Mouse (Mus musculus) limb, embryonic 11.5 days (tissue): ENCODE measurements around the gene Kif22. TPM values are rescaled to one million over a fixed set of nuclear protein-coding genes. Genes with fewer than 3 reads are reported as not detected.
"Not testable (repeated sequence)": the region's sequence is repeated elsewhere in the genome, so short reads cannot be mapped to it uniquely, and the experiment has no call there.

Source experiments
- ATAC-seq: fragments of 200-750 bp; cut with Nextera tagmentation; 2 replicates; pipeline ENCODE4 v1.8.0; 2017; ENCODE audit warnings: low read depth; ENCODE audit not compliant: insufficient number of reproducible peaks, low FRiP score, low TSS enrichment
- DNase-seq: peaks from one replicate; pipeline ENCODE4 v3.0.0-alpha.2; 2015; ENCODE audit warnings: low spot score
- H3K27ac ChIP-seq: fragments of 300-500 bp; sonication (generic); replicated peaks from 2 replicates; pipeline ENCODE4 v1.5.1; 2014; ENCODE audit warnings: low read depth, mild to moderate bottlenecking, low read length
- H3K27me3 ChIP-seq: fragments of 300-500 bp; sonication (generic); 2 replicates; pipeline ENCODE4 v1.6.1; 2014; ENCODE audit warnings: mild to moderate bottlenecking, low read length, mixed read lengths; ENCODE audit not compliant: control insufficient read depth, insufficient read depth
- H3K36me3 ChIP-seq: fragments of 300-500 bp; sonication (generic); 2 replicates; pipeline ENCODE4 v1.6.1; 2014; ENCODE audit warnings: mild to moderate bottlenecking, low read length, moderate library complexity, mixed read lengths; ENCODE audit not compliant: control insufficient read depth, insufficient read depth
- H3K4me1 ChIP-seq: fragments of 300-500 bp; sonication (generic); 2 replicates; pipeline ENCODE4 v1.6.1; 2014; ENCODE audit warnings: low read length, mixed read lengths; ENCODE audit not compliant: control insufficient read depth, insufficient read depth
- H3K4me2 ChIP-seq: fragments of 300-500 bp; sonication (generic); 2 replicates; pipeline ENCODE4 v1.6.1; 2014; ENCODE audit warnings: low read depth, mild to moderate bottlenecking, moderate library complexity; ENCODE audit not compliant: severe bottlenecking
- H3K4me3 ChIP-seq: fragments of 300-500 bp; sonication (generic); 2 replicates; pipeline ENCODE4 v1.5.1; 2014; ENCODE audit warnings: low read depth, low read length
- H3K9ac ChIP-seq: fragments of 300-500 bp; sonication (generic); 2 replicates; pipeline ENCODE4 v1.6.1; 2014; ENCODE audit warnings: mild to moderate bottlenecking, low read length
- H3K9me3 ChIP-seq: fragments of 300-500 bp; sonication (generic); 2 replicates; pipeline ENCODE4 v1.6.1; 2016; ENCODE audit warnings: low read length; ENCODE audit not compliant: control insufficient read depth
- WGBS: fragments of 180-500 bp; shearing (Covaris S2); extraction: QIAGEN DNeasy Blood & Tissue Kit; methylation state at CpG from one replicate; pipeline ENCODE4 v1.1.7; 2014; 5-methylcytosine and 5-hydroxymethylcytosine counted together
- polyA plus RNA-seq: library from polyadenylated mRNA; unstranded; fragments of >200 nt; fragmentation: Nextera tagmentation; extraction: Ambion mirVana; gene quantifications from 2 replicates; pipeline ENCODE4 v1.2.1, GENCODE M21; 2014

Kif22 gene
- polyA plus RNA-seq: 196 and 199 TPM in 2 replicates

DNA sequence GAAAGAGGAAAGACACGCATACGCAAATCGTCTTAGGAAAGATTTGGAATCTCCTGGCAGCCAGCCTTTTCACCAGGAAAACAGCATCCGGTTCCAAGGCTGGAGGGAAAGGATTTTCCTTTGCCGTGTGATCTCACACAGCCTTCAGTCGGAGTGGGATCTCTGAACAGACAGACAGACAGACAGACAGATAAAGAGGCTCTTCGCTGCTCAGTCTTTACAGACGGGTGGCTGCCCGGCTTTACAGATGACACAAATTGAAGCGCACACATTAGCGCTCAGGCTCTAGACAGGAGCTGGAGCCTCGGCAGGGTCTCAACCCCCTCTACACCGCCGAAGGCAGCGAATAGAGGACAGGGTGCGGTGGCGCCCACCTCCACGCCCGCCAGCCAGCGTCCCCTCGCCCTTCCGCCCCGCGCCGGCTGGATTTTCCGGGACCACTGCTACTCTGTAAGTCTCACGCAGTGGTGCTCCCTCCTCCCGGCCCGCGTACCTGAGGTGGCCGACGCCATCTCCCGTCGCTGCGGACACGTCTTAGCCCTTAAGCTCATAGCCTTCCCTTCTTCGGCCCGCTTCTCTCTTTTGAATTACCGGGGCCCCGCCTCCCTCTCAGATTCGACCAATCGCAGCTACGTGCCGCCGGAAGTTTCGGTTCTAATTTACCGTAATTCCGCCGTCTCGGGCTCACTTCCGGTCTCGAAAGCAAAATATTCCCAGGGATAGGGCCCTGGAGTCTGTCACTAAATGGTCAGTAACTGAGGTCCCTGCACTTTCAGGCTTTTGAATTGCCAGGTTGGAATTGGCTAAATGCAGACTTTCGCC, at the start of gene Kif22:
Gene Kif22 (minus strand): TSS at position 621 of the 822 bp plus-strand sequence.
- peak within 1 kb of the TSS; percentile 84 for H3K9ac ChIP-seq
- peak; percentile 80; the same call in 1 of the 2 replicates for ATAC-seq

DNA sequence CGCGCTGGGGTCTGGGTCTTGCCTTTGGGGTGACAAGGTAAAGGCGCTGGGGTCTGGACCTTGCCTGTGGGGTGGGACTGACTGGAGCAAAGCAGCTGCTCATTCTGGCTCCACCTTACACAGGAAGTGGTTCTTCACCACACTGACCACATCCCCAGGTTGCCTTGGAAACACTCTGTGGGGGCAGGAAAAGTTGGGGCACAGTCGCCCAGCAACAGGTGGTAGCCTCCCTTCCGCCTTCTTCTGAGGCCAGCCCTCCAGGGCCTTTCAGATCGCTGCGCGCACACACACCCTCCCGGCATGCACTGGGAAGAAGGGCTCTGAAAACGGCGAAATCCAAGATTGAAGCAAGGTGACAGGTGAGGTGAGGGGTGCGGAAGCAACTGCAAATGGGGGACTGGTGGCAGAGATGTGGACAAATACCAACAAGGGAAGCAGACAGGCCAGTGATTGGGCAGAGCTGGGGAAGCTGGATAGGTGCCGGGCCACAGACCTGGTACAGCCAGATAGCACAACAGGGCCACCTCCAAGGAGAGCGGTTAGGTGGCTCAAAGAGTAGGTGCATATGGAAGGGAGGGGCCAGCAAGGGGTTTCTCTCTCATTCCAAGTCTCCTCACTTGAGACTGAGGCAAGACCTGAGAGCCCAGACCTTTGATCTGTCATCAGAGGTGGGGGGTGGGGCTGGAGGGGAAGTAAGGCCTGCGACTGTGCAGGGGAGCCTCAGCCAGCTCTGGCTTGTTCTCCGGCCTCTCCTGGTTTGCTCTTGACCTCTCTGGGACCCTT, 49.0 kb upstream of the Kif22 start, which contains the start of gene AI467606:
Gene AI467606 (plus strand): TSS at position 246 of the 783 bp plus-strand sequence.
- Histone ChIP-seq H3K9ac (peak within 1 kb of the TSS; percentile 45), H3K36me3 (no peaks in the 10 kb centered on the region), H3K4me2 (peak within 1 kb of the TSS; percentile 22; the same call in 1 of the 2 replicates), H3K4me3 (no peak within 1 kb of the TSS), H3K9me3 (no peaks in the 10 kb centered on the region), H3K27ac (no peak within 1 kb of the TSS), H3K4me1 (peaks cover 6% of the 10 kb centered on the region), H3K27me3 (no peaks in the 10 kb centered on the region)
- WGBS: 61% methylated on average over 16 of the region's 16 CpGs
- DNase-seq: no peak
- 0 out of 2 replicates have a peak, but pooled peaks have one; percentile 17 for ATAC-seq

More for the DNA sequence above, at the start of gene Kif22:
- H3K4me2 ChIP-seq: peak within 1 kb of the TSS; percentile 79
- peaks cover 3% of the 10 kb centered on the region; the same call in 1 of the 2 replicates for H3K36me3 ChIP-seq
- peak; percentile 90 for DNase-seq
- H3K27me3 ChIP-seq: no peaks in the 10 kb centered on the region
- H3K4me1 ChIP-seq: 0 out of 2 replicates have a peak, but pooled peaks cover 10% of the 10 kb centered on the region
- H3K4me3 ChIP-seq: peak within 1 kb of the TSS; percentile 92
- under 1% methylated on average over 53 of the region's 53 CpGs for WGBS
- H3K9me3 ChIP-seq: no peaks in the 10 kb centered on the region
- H3K27ac ChIP-seq: peak within 1 kb of the TSS; percentile 50; the same call in 1 of the 2 replicates

- no peak overlapping the region for H3K27ac ChIP-seq
- no peak overlapping the region for H3K4me3 ChIP-seq
Measured at GRCm38 (mm10) chr7:127090154-127091113, 48.2 kb upstream of the Kif22 start.

DNA sequence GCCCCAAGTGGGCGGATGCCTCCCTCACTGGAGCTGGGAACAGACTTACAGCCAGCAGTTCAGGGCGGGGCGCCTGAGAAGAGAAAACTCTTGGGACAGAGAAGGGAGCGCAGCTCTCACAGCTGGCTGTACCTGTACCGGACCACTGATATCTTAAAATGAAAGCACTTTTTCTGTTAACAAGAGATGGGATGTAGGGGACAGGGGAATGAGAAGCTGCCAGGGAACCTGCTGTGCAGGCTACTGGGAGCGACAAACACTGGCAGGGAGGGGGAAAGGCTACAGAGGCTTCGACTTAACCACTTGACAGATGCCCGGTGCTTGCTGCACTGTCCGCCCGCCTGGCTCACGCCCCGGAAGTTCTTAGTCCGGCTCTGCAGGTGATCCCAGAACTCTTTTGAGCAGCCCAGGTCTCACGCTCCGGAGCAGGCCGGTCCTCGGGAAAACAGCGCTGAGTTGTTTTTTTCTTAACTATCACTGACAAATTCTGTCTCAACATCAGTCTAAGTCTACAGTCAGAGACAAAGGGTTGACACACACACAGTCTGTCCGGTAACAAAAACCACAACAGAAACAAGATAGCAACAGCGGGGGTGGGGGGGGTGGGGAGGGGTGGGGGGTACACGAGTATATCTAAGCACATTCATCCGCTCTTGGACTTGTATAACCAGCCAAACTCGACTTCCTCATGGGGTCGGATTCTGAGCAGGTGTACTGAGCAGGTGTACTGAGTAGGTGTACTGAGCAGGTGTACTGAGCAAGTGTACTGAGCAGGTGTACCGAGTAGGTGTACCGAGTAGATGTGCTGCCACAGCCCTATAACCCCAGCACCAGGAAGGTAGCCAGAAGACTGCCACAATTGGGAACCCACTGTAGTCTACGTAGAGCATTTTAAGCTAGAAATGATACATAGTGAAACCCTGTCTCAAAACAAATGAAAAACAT, 46.9 kb upstream of the Kif22 start:
- H3K27ac ChIP-seq: no peak overlapping the region
- peaks cover 6% of the 10 kb centered on the region for H3K4me1 ChIP-seq
- ATAC-seq: no peak

More at GRCm38 (mm10) chr7:127090154-127091113, 48.2 kb upstream of the Kif22 start:
- H3K4me1 ChIP-seq: peaks cover 6% of the 10 kb centered on the region
- H3K4me2 ChIP-seq: no peak overlapping the region
- no peaks in the 10 kb centered on the region for H3K27me3 ChIP-seq
- ATAC-seq (no peak), DNase-seq (no peak)
- H3K9me3 ChIP-seq: no peaks in the 10 kb centered on the region
- H3K36me3 ChIP-seq: no peaks in the 10 kb centered on the region
- no peak overlapping the region; the same call in 1 of the 2 replicates for H3K9ac ChIP-seq
- 85% methylated on average over 20 of the region's 20 CpGs for WGBS

GRCm38 (mm10) chr7:127088083-127088482, 45.8 kb upstream of the Kif22 start:
- Histone ChIP-seq H3K36me3 (no peaks in the 10 kb centered on the region), H3K27ac (no peak overlapping the region), H3K4me3 (no peak overlapping the region), H3K4me2 (no peak overlapping the region), H3K9ac (no peak overlapping the region), H3K4me1 (peaks cover 6% of the 10 kb centered on the region), H3K27me3 (no peaks in the 10 kb centered on the region), H3K9me3 (no peaks in the 10 kb centered on the region)
- 89% methylated on average over 3 of the region's 3 CpGs for WGBS
- DNase-seq (no peak), ATAC-seq (no peak)

More for the DNA sequence above, 46.9 kb upstream of the Kif22 start:
- H3K4me2 ChIP-seq: peak overlapping the region; percentile 27; the same call in 1 of the 2 replicates
- WGBS: 26% methylated on average over 27 of the region's 27 CpGs
- no peak for DNase-seq
- H3K36me3 ChIP-seq: no peaks in the 10 kb centered on the region
- H3K4me3 ChIP-seq: no peak overlapping the region
- H3K27me3 ChIP-seq: no peaks in the 10 kb centered on the region
- H3K9me3 ChIP-seq: no peaks in the 10 kb centered on the region
- H3K9ac ChIP-seq: no peak overlapping the region

DNA sequence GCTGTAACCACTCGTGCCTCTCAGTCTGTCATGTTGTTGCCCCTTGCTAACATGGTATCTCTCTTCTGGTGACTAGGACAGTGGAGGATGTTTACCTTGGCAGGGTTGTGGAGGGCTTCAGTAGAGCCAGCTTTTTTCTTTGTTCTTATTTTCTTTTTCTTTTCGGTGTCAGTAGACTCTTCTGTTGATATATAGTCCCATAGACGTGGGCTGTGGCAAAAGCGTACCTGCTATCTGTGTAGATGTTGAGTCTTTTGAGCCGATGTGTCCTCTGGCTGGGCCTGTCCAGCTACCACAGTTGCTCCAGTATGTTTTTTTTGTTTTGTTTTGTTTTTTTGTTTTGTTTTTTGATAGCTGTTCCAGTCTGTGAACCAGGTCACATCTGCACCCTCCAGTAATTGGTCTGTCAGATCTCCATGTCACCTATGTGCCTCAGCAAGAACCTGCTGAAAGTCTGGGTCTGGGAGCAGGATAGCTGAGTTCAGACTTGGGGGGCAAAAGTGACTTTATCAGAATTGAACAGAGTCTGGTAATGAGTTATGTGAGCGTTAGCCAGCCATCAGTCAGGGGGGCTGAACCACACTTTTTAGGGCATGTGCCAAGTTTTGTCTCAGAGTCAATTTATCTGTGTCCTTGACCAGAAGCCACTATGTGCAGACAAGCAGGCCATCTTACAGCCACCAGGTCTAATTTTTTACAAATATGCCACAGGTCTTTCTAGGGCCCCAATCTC, 45.2 kb upstream of the Kif22 start, which contains the start of gene Zg16:
Gene Zg16 (minus strand): TSS at position 51 of the 733 bp plus-strand sequence.
- H3K4me2 ChIP-seq, ATAC-seq, H3K27ac ChIP-seq, DNase-seq, H3K36me3 ChIP-seq, H3K27me3 ChIP-seq, H3K4me1 ChIP-seq, H3K9ac ChIP-seq, H3K4me3 ChIP-seq, H3K9me3 ChIP-seq: not testable (repeated sequence)
- 87% methylated on average over 6 of the region's 6 CpGs for WGBS
